Mouse (Mus musculus) common myeloid progenitor, adult 5-6 weeks (primary cell): ENCODE results near the gene Colgalt2. TPM values are rescaled to one million over a fixed set of nuclear protein-coding genes. Genes with fewer than 3 reads are reported as not detected.

ENCODE experiments used
- total RNA-seq: library from RNA; stranded (forward); fragments of 200-1000, 187-1606 nt; gene quantifications from 2 replicates; pipeline ENCODE4 v1.2.3, GENCODE M21; 2017

Colgalt2 gene
- total RNA-seq, 1 experiment from 2014 or later, result not detected

Other genes starting within 250 kb of the Colgalt2 start
- 52.0 and 52.8 TPM in 2 replicates for gene Tsen15, start 13.1 kb upstream of the Colgalt2 start, total RNA-seq